Mouse (Mus musculus) gastrocnemius, postnatal 36 days (tissue): ENCODE results near the gene Gm3252. TPM values are rescaled to one million over a fixed set of nuclear protein-coding genes. Genes with fewer than 3 reads are reported as not detected.
"Not testable (repeated sequence)": the region's sequence is repeated elsewhere in the genome, so short reads cannot be mapped to it uniquely, and the experiment has no call there.

Source experiments
- DNase-seq, 2 experiments: peaks; one replicate each; pipeline ENCODE4 v3.0.0; 2022
- intact Hi-C: fragments of 180-260 bp; cut with DNase I; formaldehyde crosslinking; loops from one replicate; pipeline ENCODE4 v1.15.1; 2025
- long read RNA-seq, 2 experiments: library from polyadenylated mRNA; stranded (forward); transcript quantifications; one replicate each; pipeline ENCODE4 v2.0.0; 2021
- total RNA-seq, 2 experiments: library from RNA; stranded (reverse); gene quantifications; 2 replicates each; pipeline ENCODE4 v1.2.3; 2021

Gene Gm3252
- total RNA-seq: not detected
- long read RNA-seq, experiment 1: 0 reads
- long read RNA-seq, experiment 2: 0 reads

GRCm38 (mm10) chr14:4726038-4726880, at the start of gene Gm3252:
TSS of gene Gm3252 (plus strand) at chr14:4726775.
- intact Hi-C loops, DNase-seq: not testable (repeated sequence)

- DNase-seq, intact Hi-C loops: not testable (repeated sequence)
Measured at GRCm38 (mm10) chr14:4708938-4709337, 17.6 kb upstream of the Gm3252 start, which contains the start of gene Gm7876. TSS of gene Gm7876 (plus strand) at chr14:4709238.

GRCm38 (mm10) chr14:4776037-4776436, 49.5 kb downstream of the Gm3252 start, which contains the start of gene Gm9602:
TSS of gene Gm9602 (plus strand) at chr14:4776337.
- intact Hi-C loops, DNase-seq: not testable (repeated sequence)

Other genes with a start within 250 kb of the Gm3252 start
- not detected for gene Gm3182, start 245.0 kb upstream of the Gm3252 start, total RNA-seq
- not detected for gene Gm3047, start 171.4 kb upstream of the Gm3252 start, total RNA-seq
- gene Gm8159, start 94.4 kb upstream of the Gm3252 start, total RNA-seq: not detected
- not detected for gene Gm3239, start 62.6 kb upstream of the Gm3252 start, total RNA-seq
- not detected for gene Gm7876, start 17.5 kb upstream of the Gm3252 start, total RNA-seq
- gene Gm9602, start 49.6 kb downstream of the Gm3252 start, total RNA-seq: not detected
- not detected for gene Gm3269, start 111.3 kb downstream of the Gm3252 start, total RNA-seq
- gene Gm3264, start 128.8 kb downstream of the Gm3252 start, total RNA-seq: under 1 TPM in 1 of 2 experiments, not detected in 1; 0.89 TPM
- gene Gm3278, start 165.6 kb downstream of the Gm3252 start, total RNA-seq: not detected